ENCODE assay signal across 8 mouse cellular contexts in the genomic region with DNA sequence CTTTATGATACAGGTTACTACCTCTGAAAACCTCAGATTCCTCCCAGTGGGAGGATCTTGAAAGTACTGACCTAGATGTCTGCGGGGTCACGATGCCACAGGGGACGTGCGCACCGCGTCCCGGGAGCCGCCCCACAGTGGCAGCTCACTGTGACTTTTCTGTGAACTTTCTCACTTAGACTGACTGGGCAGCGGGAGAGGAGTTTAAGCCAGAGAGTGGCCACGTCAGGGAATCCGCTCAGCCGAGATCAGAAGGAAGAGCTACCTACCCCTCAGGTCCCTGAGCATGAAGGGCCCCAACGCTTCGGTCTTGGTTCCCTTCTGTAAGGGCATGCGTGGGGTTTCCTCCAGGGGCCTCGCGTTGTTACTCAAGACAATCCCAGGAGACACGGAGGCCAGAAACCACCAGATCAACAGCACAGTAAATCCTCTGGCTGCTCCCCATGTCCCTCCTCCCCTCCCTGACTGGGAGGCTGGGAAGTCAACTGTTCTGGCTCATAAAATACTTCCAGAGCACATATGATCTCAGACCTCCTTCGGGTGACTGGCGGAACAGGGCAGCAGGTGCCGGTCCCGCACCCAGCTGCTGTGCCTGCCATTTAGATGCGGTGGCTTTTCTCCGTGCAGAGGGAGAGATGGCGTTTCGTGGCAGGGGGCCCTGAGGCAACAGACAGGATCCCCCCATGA. TPM values are rescaled to one million over a fixed set of nuclear protein-coding genes. Genes with fewer than 3 reads are reported as not detected.
DNase-seq lines count a peak whose midpoint lies in the region; ATAC-seq and TF ChIP-seq lines count a peak whose summit lies in the region.

No protein-coding gene starts in this region.

- no peaks in the 10 kb centered on the region for H3K27me3 ChIP-seq in cerebellum, adult 2 months (ENCODE audit: control insufficient read depth, insufficient read depth, low read length)
- no peaks in the 10 kb centered on the region for H3K27me3 ChIP-seq in intestine, postnatal 0 days (replicated peaks; ENCODE audit: control insufficient read depth, insufficient read depth, low read length)
- H3K27me3 ChIP-seq in megakaryocyte, embryonic 14.5 days (replicated peaks): peaks cover 4% of the 10 kb centered on the region
- no peaks in the 10 kb centered on the region for H3K27me3 ChIP-seq in stomach, embryonic 14.5 days (ENCODE audit: control insufficient read depth, insufficient read depth, low read length)

- no peak for TF ChIP-seq POLR2A in cerebellum, adult 2 months (IDR thresholded peaks at IDR 0.05; ENCODE audit: borderline replicate concordance, insufficient read depth, low read length)

- no peak for TF ChIP-seq CTCF in cerebellum, adult 2 months (IDR thresholded peaks at IDR 0.05; ENCODE audit: borderline replicate concordance, insufficient read depth, low read depth, low read length)
- no peak for TF ChIP-seq CTCF in intestine, postnatal 0 days (IDR thresholded peaks at IDR 0.05; ENCODE audit: low read depth)

- ATAC-seq in granulocyte monocyte progenitor cell, adult 5-6 weeks (replicated peaks; ENCODE audit: poor library complexity, severe bottlenecking): peak; percentile 47
- peak; percentile 34 for ATAC-seq in intestine, postnatal 0 days
- ATAC-seq in stomach, embryonic 14.5 days (ENCODE audit: insufficient number of reproducible peaks, insufficient read depth, low FRiP score, low read depth): no peak

- WGBS in cerebellum, adult 2 months: 21% methylated on average over 26 of the region's 26 CpGs
- 39% methylated on average over 26 of the region's 26 CpGs for WGBS in intestine, postnatal 0 days
- WGBS in stomach, embryonic 14.5 days: 49% methylated on average over 26 of the region's 26 CpGs

- H3K9me3 ChIP-seq in intestine, postnatal 0 days (ENCODE audit: control insufficient read depth): no peaks in the 10 kb centered on the region
- H3K9me3 ChIP-seq in megakaryocyte, embryonic 14.5 days: peaks cover 4% of the 10 kb centered on the region
- no peaks in the 10 kb centered on the region for H3K9me3 ChIP-seq in stomach, embryonic 14.5 days (ENCODE audit: control insufficient read depth, low read depth, low read length)

- H3K27ac ChIP-seq in cerebellum, adult 2 months (ENCODE audit: insufficient read depth, low read length): peak overlapping the region; percentile 61
- H3K27ac ChIP-seq in intestine, postnatal 0 days (ENCODE audit: low read depth, low read length): peak overlapping the region; percentile 83
- H3K27ac ChIP-seq in stomach, embryonic 14.5 days (ENCODE audit: low read length): peak overlapping the region; percentile 77

- DNase-seq in embryo, embryonic 10.5 days (ENCODE audit: low spot score): peak; percentile 40
- no peak for DNase-seq in embryo, embryonic 10 days (ENCODE audit: low spot score)
- peak; percentile 68 for DNase-seq in cerebellum, adult 2 months
- DNase-seq in layer of hippocampus, postnatal 14 days (ENCODE audit: low spot score in 2 of 2): no peak

- H3K36me3 ChIP-seq in intestine, postnatal 0 days (ENCODE audit: control insufficient read depth, insufficient read depth): peaks cover 39% of the 10 kb centered on the region
- peaks cover 52% of the 10 kb centered on the region for H3K36me3 ChIP-seq in megakaryocyte, embryonic 14.5 days (replicated peaks; ENCODE audit: low read length)
- H3K36me3 ChIP-seq in stomach, embryonic 14.5 days (ENCODE audit: control insufficient read depth, insufficient read depth, low read length): no peaks in the 10 kb centered on the region; the same call in 1 of the 2 replicates

- peaks cover 50% of the 10 kb centered on the region for H3K4me1 ChIP-seq in cerebellum, adult 2 months (ENCODE audit: control insufficient read depth, insufficient read depth, low read length)
- H3K4me1 ChIP-seq in intestine, postnatal 0 days (replicated peaks; ENCODE audit: control insufficient read depth, insufficient read depth, low read length): peaks cover 3% of the 10 kb centered on the region; the same call in 1 of the 2 replicates
- H3K4me1 ChIP-seq in megakaryocyte, embryonic 14.5 days: peaks cover 80% of the 10 kb centered on the region
- H3K4me1 ChIP-seq in stomach, embryonic 14.5 days (ENCODE audit: control insufficient read depth, insufficient read depth, low read length): peaks cover 23% of the 10 kb centered on the region

- no peak overlapping the region for H3K4me3 ChIP-seq in cerebellum, adult 2 months (replicated peaks; ENCODE audit: insufficient read depth, low read depth, low read length)
- H3K4me3 ChIP-seq in intestine, postnatal 0 days (ENCODE audit: low read depth, low read length): no peak overlapping the region
- peak overlapping the region; percentile 53 for H3K4me3 ChIP-seq in megakaryocyte, embryonic 14.5 days (replicated peaks)
- no peak overlapping the region for H3K4me3 ChIP-seq in stomach, embryonic 14.5 days (ENCODE audit: low read depth, low read length)

- H3K9ac ChIP-seq in intestine, postnatal 0 days (ENCODE audit: low read depth, low read length): no peak overlapping the region
- no peak overlapping the region for H3K9ac ChIP-seq in stomach, embryonic 14.5 days (replicated peaks; ENCODE audit: low read depth, low read length)

- peak overlapping the region; percentile 2; the same call in 1 of the 2 replicates for H3K4me2 ChIP-seq in intestine, postnatal 0 days (replicated peaks; ENCODE audit: low read depth)
- peak overlapping the region; percentile 12; the same call in 1 of the 2 replicates for H3K4me2 ChIP-seq in stomach, embryonic 14.5 days (replicated peaks; ENCODE audit: low read depth, low read length)

RNA-seq across cellular contexts. Expression of a gene that starts 9.1 kb away (rescaled TPM):
- 47.3 and 56.6 TPM in 2 replicates for polyA plus RNA-seq in cerebellum, adult 2 months (2012; rRNA removed)
- 28.8 and 41.5 TPM in 2 replicates for total RNA-seq in granulocyte monocyte progenitor cell, adult 5-6 weeks (2014; fragmentation: Nextera tagmentation)
- total RNA-seq in granulocyte monocyte progenitor cell, adult 5-6 weeks (2017): 12.7 and 14.1 TPM in 2 replicates
- polyA plus RNA-seq in intestine, postnatal 0 days (2015; fragmentation: Nextera tagmentation; extraction: Ambion mirVana): 31.5 and 35.6 TPM in 2 replicates
- polyA plus RNA-seq in megakaryocyte, embryonic 14.5 days (2012; ENCODE audit: insufficient read depth, low replicate concordance): 68.6 and 71.5 TPM in 2 replicates
- 24.0 and 26.5 TPM in 2 replicates for polyA plus RNA-seq in stomach, embryonic 14.5 days (2014; fragmentation: Nextera tagmentation; extraction: Ambion mirVana)
- 10 to 100 TPM; 44.1 to 45.2 TPM for total RNA-seq in layer of hippocampus, postnatal 14 days (2021)

RNA-seq across cellular contexts. Expression of a gene that starts 9.5 kb away (rescaled TPM):
- polyA plus RNA-seq in cerebellum, adult 2 months (2012; rRNA removed): 1.8 and 2.0 TPM in 2 replicates
- total RNA-seq in granulocyte monocyte progenitor cell, adult 5-6 weeks (2014; fragmentation: Nextera tagmentation): not detected in 2 replicates
- total RNA-seq in granulocyte monocyte progenitor cell, adult 5-6 weeks (2017): not detected in 2 replicates
- 0.30 and 0.47 TPM in 2 replicates for polyA plus RNA-seq in intestine, postnatal 0 days (2015; fragmentation: Nextera tagmentation; extraction: Ambion mirVana)
- polyA plus RNA-seq in megakaryocyte, embryonic 14.5 days (2012; ENCODE audit: insufficient read depth, low replicate concordance): 0.94 and 5.8 TPM in 2 replicates
- 0.54 and 0.78 TPM in 2 replicates for polyA plus RNA-seq in stomach, embryonic 14.5 days (2014; fragmentation: Nextera tagmentation; extraction: Ambion mirVana)
- 1 to 10 TPM in 1 of 2 experiments, under 1 TPM in 1; 0.52 to 2.4 TPM for total RNA-seq in layer of hippocampus, postnatal 14 days (2021)

RNA-seq across cellular contexts. Expression of a gene that starts 33.0 kb away (rescaled TPM):
- 43.7 and 47.3 TPM in 2 replicates for polyA plus RNA-seq in cerebellum, adult 2 months (2012; rRNA removed)
- 3.0 and 5.3 TPM in 2 replicates for total RNA-seq in granulocyte monocyte progenitor cell, adult 5-6 weeks (2014; fragmentation: Nextera tagmentation)
- 1.8 and 3.9 TPM in 2 replicates for total RNA-seq in granulocyte monocyte progenitor cell, adult 5-6 weeks (2017)
- polyA plus RNA-seq in intestine, postnatal 0 days (2015; fragmentation: Nextera tagmentation; extraction: Ambion mirVana): 6.1 and 7.5 TPM in 2 replicates
- polyA plus RNA-seq in megakaryocyte, embryonic 14.5 days (2012; ENCODE audit: insufficient read depth, low replicate concordance): 30.9 and 35.5 TPM in 2 replicates
- 8.4 and 9.0 TPM in 2 replicates for polyA plus RNA-seq in stomach, embryonic 14.5 days (2014; fragmentation: Nextera tagmentation; extraction: Ambion mirVana)
- 10 to 100 TPM; 24.8 to 26.8 TPM for total RNA-seq in layer of hippocampus, postnatal 14 days (2021)

RNA-seq across cellular contexts. Expression of a gene that starts 33.2 kb away (rescaled TPM):
- 24.1 and 25.4 TPM in 2 replicates for polyA plus RNA-seq in cerebellum, adult 2 months (2012; rRNA removed)
- total RNA-seq in granulocyte monocyte progenitor cell, adult 5-6 weeks (2014; fragmentation: Nextera tagmentation): 21.5 and 27.9 TPM in 2 replicates
- 33.1 and 38.7 TPM in 2 replicates for total RNA-seq in granulocyte monocyte progenitor cell, adult 5-6 weeks (2017)
- 19.9 and 20.9 TPM in 2 replicates for polyA plus RNA-seq in intestine, postnatal 0 days (2015; fragmentation: Nextera tagmentation; extraction: Ambion mirVana)
- 23.6 and 74.7 TPM in 2 replicates for polyA plus RNA-seq in megakaryocyte, embryonic 14.5 days (2012; ENCODE audit: insufficient read depth, low replicate concordance)
- polyA plus RNA-seq in stomach, embryonic 14.5 days (2014; fragmentation: Nextera tagmentation; extraction: Ambion mirVana): 27.1 and 30.7 TPM in 2 replicates
- total RNA-seq in layer of hippocampus, postnatal 14 days (2021): 10 to 100 TPM; 41.7 to 44.4 TPM

RNA-seq across cellular contexts. Expression of a gene that starts 54.7 kb away (rescaled TPM):
- 0.24 and 0.31 TPM in 2 replicates for polyA plus RNA-seq in cerebellum, adult 2 months (2012; rRNA removed)
- not detected in 2 replicates for total RNA-seq in granulocyte monocyte progenitor cell, adult 5-6 weeks (2014; fragmentation: Nextera tagmentation)
- total RNA-seq in granulocyte monocyte progenitor cell, adult 5-6 weeks (2017): not detected in 2 replicates
- not detected in 2 replicates for polyA plus RNA-seq in intestine, postnatal 0 days (2015; fragmentation: Nextera tagmentation; extraction: Ambion mirVana)
- not detected in 2 replicates for polyA plus RNA-seq in megakaryocyte, embryonic 14.5 days (2012; ENCODE audit: insufficient read depth, low replicate concordance)
- not detected in 2 replicates for polyA plus RNA-seq in stomach, embryonic 14.5 days (2014; fragmentation: Nextera tagmentation; extraction: Ambion mirVana)
- 1 to 10 TPM in 1 of 2 experiments, not detected in 1; 1.8 TPM for total RNA-seq in layer of hippocampus, postnatal 14 days (2021)

Comparison
In these comparisons a context has a peak if more than half of its experiments do, and no peak if none do; other contexts are left out.
1. DNase-seq: peak in embryo, embryonic 10.5 days (single experiment) and cerebellum, adult 2 months (2 of 2); none in embryo, embryonic 10 days (single experiment) and layer of hippocampus, postnatal 14 days (0 of 2).
2. Peak in every context shown above with its lines, with median percentiles within 50 percentile points of each other: H3K27ac ChIP-seq.